In the genomic region with DNA sequence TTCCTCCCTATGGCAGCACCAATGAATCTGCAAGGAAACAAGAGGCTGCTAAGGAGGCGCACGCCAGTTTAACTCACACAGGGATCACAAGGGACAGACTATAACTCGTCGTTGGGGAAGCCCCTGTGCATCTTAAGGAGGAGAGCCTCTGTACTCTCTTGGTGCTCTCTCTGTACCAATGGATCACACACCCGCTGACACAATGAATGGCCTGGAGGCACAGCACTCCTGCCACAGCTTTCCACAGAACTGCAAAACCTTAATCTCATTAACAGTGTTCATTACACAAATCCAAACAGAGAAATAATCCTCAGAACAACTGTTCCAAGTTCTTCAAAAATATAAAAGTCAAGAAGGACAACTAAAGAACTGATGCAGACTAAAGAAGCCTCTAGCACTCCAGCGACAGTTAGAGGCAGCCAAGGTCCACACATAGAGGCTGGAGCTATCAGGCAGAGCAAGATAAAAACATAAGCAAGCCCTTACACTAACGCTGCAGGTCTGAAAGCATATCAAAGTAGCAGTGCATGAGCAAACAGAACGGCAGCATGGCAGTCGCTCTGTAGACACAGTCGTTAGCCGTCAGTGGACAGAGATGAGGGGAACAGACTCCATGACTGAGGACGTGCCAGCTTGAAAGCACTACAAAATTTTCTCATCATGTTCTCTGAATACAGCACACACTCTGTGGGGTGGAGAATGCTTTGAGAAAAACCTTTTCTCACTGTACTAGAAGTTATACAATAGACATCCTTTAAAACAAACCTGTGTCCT, we compare ENCODE assay signal across 14 mouse cellular contexts. TPM values are rescaled to one million over a fixed set of nuclear protein-coding genes. Genes with fewer than 3 reads are reported as not detected.
A peak's percentile ranks its signal among the peaks of the same experiment; 100 is the strongest.
DNase-seq lines count a peak whose midpoint lies in the region; ATAC-seq and TF ChIP-seq lines count a peak whose summit lies in the region.
"Had no signal": no experiment of that assay in that cellular context is flagged by ENCODE, and none has a peak within 500 bp of the region (broad histone marks: within the 10 kb centered on the region; RNA-seq: fewer than 3 reads in every experiment).

No protein-coding gene starts in this region.

- no peaks in the 10 kb centered on the region for H3K27me3 ChIP-seq in embryonic facial prominence, embryonic 11.5 days (ENCODE audit: control insufficient read depth, insufficient read depth, low read length)
- no peaks in the 10 kb centered on the region for H3K27me3 ChIP-seq in embryonic facial prominence, embryonic 10.5 days (replicated peaks; ENCODE audit: low read depth, poor library complexity, severe bottlenecking)
- H3K27me3 ChIP-seq in intestine, embryonic 16.5 days (replicated peaks; ENCODE audit: control insufficient read depth, insufficient read depth, low read length): no peaks in the 10 kb centered on the region
- H3K27me3 ChIP-seq in intestine, postnatal 0 days (replicated peaks; ENCODE audit: control insufficient read depth, insufficient read depth, low read length): no peaks in the 10 kb centered on the region
- H3K27me3 ChIP-seq in hindbrain, embryonic 13.5 days: no peaks in the 10 kb centered on the region
- no peaks in the 10 kb centered on the region for H3K27me3 ChIP-seq in midbrain, embryonic 15.5 days (replicated peaks)
- no peaks in the 10 kb centered on the region for H3K27me3 ChIP-seq in kidney, adult 2 months (replicated peaks; ENCODE audit: control insufficient read depth, insufficient read depth, low read length)
- H3K27me3 ChIP-seq: kidney, embryonic 15.5 days; limb, embryonic 13.5 days had no signal

- 0 out of 2 replicates have a peak overlapping the region, but pooled peaks have one; percentile 8 for H3K27ac ChIP-seq in embryonic facial prominence, embryonic 11.5 days (replicated peaks; ENCODE audit: low read depth, low read length)
- H3K27ac ChIP-seq in embryonic facial prominence, embryonic 10.5 days (replicated peaks): no peak overlapping the region
- H3K27ac ChIP-seq in intestine, embryonic 16.5 days (ENCODE audit: low read length): no peak overlapping the region
- no peak overlapping the region for H3K27ac ChIP-seq in intestine, postnatal 0 days (ENCODE audit: low read depth, low read length)
- H3K27ac ChIP-seq in hindbrain, embryonic 13.5 days: peak overlapping the region; percentile 74
- H3K27ac ChIP-seq in midbrain, embryonic 15.5 days: peak overlapping the region; percentile 16
- H3K27ac ChIP-seq in kidney, adult 2 months (ENCODE audit: insufficient read depth, low read depth, low read length): no peak overlapping the region
- H3K27ac ChIP-seq: kidney, embryonic 15.5 days had no signal

- WGBS in embryonic facial prominence, embryonic 11.5 days: 48% methylated on average over 12 of the region's 12 CpGs
- 58% methylated on average over 12 of the region's 12 CpGs for WGBS in embryonic facial prominence, embryonic 10.5 days
- 43% methylated on average over 12 of the region's 12 CpGs for WGBS in intestine, embryonic 16.5 days
- 47% methylated on average over 12 of the region's 12 CpGs for WGBS in intestine, postnatal 0 days
- WGBS in hindbrain, embryonic 13.5 days: 45% methylated on average over 12 of the region's 12 CpGs
- WGBS in midbrain, embryonic 15.5 days: 24% methylated on average over 12 of the region's 12 CpGs
- 70% methylated on average over 12 of the region's 12 CpGs for WGBS in kidney, adult 2 months

- no peak overlapping the region for H3K9ac ChIP-seq in embryonic facial prominence, embryonic 11.5 days (replicated peaks; ENCODE audit: low read length)
- H3K9ac ChIP-seq in intestine, embryonic 16.5 days (ENCODE audit: low read depth, low read length): no peak overlapping the region
- H3K9ac ChIP-seq in intestine, postnatal 0 days (ENCODE audit: low read depth, low read length): no peak overlapping the region
- no peak overlapping the region for H3K9ac ChIP-seq in hindbrain, embryonic 13.5 days
- no peak overlapping the region for H3K9ac ChIP-seq in midbrain, embryonic 15.5 days
- H3K9ac ChIP-seq: kidney, embryonic 15.5 days; limb, embryonic 13.5 days had no signal

- H3K4me2 ChIP-seq in embryonic facial prominence, embryonic 11.5 days (ENCODE audit: low read depth, low read length): no peak overlapping the region
- no peak overlapping the region for H3K4me2 ChIP-seq in intestine, embryonic 16.5 days (ENCODE audit: low read depth, low read length)
- no peak overlapping the region for H3K4me2 ChIP-seq in intestine, postnatal 0 days (replicated peaks; ENCODE audit: low read depth)
- H3K4me2 ChIP-seq in hindbrain, embryonic 13.5 days: no peak overlapping the region
- H3K4me2 ChIP-seq in midbrain, embryonic 15.5 days: no peak overlapping the region
- H3K4me2 ChIP-seq: kidney, embryonic 15.5 days; limb, embryonic 13.5 days had no signal

- no peak for DNase-seq in embryonic facial prominence, embryonic 11.5 days (ENCODE audit: low spot score)
- no peak for DNase-seq in embryonic facial prominence, embryonic 10.5 days (ENCODE audit: low spot score)
- no peak for DNase-seq in kidney, adult 2 months
- DNase-seq in right cerebral cortex, postnatal 14 days: no peak
- DNase-seq: cerebellum, adult 9-11 months; gastrocnemius, postnatal 14 days; lung, postnatal 14 days had no signal

- no peak overlapping the region for H3K4me3 ChIP-seq in embryonic facial prominence, embryonic 11.5 days (ENCODE audit: low read depth, low read length)
- H3K4me3 ChIP-seq in embryonic facial prominence, embryonic 10.5 days: no peak overlapping the region
- no peak overlapping the region for H3K4me3 ChIP-seq in intestine, embryonic 16.5 days (ENCODE audit: low read length)
- H3K4me3 ChIP-seq in intestine, postnatal 0 days (ENCODE audit: low read depth, low read length): no peak overlapping the region
- no peak overlapping the region for H3K4me3 ChIP-seq in hindbrain, embryonic 13.5 days
- no peak overlapping the region for H3K4me3 ChIP-seq in midbrain, embryonic 15.5 days
- H3K4me3 ChIP-seq in kidney, adult 2 months (ENCODE audit: insufficient read depth, low read depth, low read length): no peak overlapping the region
- H3K4me3 ChIP-seq: kidney, embryonic 15.5 days; limb, embryonic 13.5 days; myocyte had no signal

- H3K36me3 ChIP-seq in embryonic facial prominence, embryonic 11.5 days (replicated peaks; ENCODE audit: control insufficient read depth, insufficient read depth, low read depth, low read length): no peaks in the 10 kb centered on the region
- H3K36me3 ChIP-seq in embryonic facial prominence, embryonic 10.5 days (replicated peaks): no peaks in the 10 kb centered on the region
- H3K36me3 ChIP-seq in intestine, embryonic 16.5 days (ENCODE audit: control insufficient read depth, insufficient read depth, low read length): no peaks in the 10 kb centered on the region
- H3K36me3 ChIP-seq in intestine, postnatal 0 days (ENCODE audit: control insufficient read depth, insufficient read depth): no peaks in the 10 kb centered on the region
- H3K36me3 ChIP-seq in hindbrain, embryonic 13.5 days: no peaks in the 10 kb centered on the region
- no peaks in the 10 kb centered on the region for H3K36me3 ChIP-seq in midbrain, embryonic 15.5 days (replicated peaks)
- no peaks in the 10 kb centered on the region for H3K36me3 ChIP-seq in kidney, adult 2 months (ENCODE audit: control insufficient read depth, insufficient read depth, low read length)
- H3K36me3 ChIP-seq: kidney, embryonic 15.5 days had no signal

- H3K4me1 ChIP-seq in embryonic facial prominence, embryonic 11.5 days (ENCODE audit: control insufficient read depth, insufficient read depth, low read length): no peaks in the 10 kb centered on the region
- peaks cover 53% of the 10 kb centered on the region for H3K4me1 ChIP-seq in embryonic facial prominence, embryonic 10.5 days
- no peaks in the 10 kb centered on the region for H3K4me1 ChIP-seq in intestine, embryonic 16.5 days (ENCODE audit: control insufficient read depth, insufficient read depth, low read length)
- H3K4me1 ChIP-seq in intestine, postnatal 0 days (replicated peaks; ENCODE audit: control insufficient read depth, insufficient read depth, low read length): no peaks in the 10 kb centered on the region
- H3K4me1 ChIP-seq in hindbrain, embryonic 13.5 days (replicated peaks): peaks cover 30% of the 10 kb centered on the region
- peaks cover 11% of the 10 kb centered on the region for H3K4me1 ChIP-seq in midbrain, embryonic 15.5 days
- no peaks in the 10 kb centered on the region for H3K4me1 ChIP-seq in kidney, adult 2 months (ENCODE audit: control insufficient read depth, insufficient read depth, low read length)

- H3K9me3 ChIP-seq in embryonic facial prominence, embryonic 11.5 days (replicated peaks; ENCODE audit: control insufficient read depth, low read length): no peaks in the 10 kb centered on the region
- no peaks in the 10 kb centered on the region for H3K9me3 ChIP-seq in embryonic facial prominence, embryonic 10.5 days
- H3K9me3 ChIP-seq in intestine, embryonic 16.5 days (ENCODE audit: control insufficient read depth, low read length): no peaks in the 10 kb centered on the region
- no peaks in the 10 kb centered on the region for H3K9me3 ChIP-seq in intestine, postnatal 0 days (ENCODE audit: control insufficient read depth)
- H3K9me3 ChIP-seq in hindbrain, embryonic 13.5 days: no peaks in the 10 kb centered on the region
- no peaks in the 10 kb centered on the region for H3K9me3 ChIP-seq in midbrain, embryonic 15.5 days
- H3K9me3 ChIP-seq: kidney, embryonic 15.5 days; limb, embryonic 13.5 days had no signal

- ATAC-seq in embryonic facial prominence, embryonic 11.5 days (replicated peaks; ENCODE audit: insufficient number of reproducible peaks, low FRiP score, low TSS enrichment, low read depth): no peak
- ATAC-seq in intestine, embryonic 16.5 days: 0 out of 2 replicates have a peak, but pooled peaks have one; percentile 16
- no peak for ATAC-seq in intestine, postnatal 0 days
- ATAC-seq in hindbrain, embryonic 13.5 days (ENCODE audit: low FRiP score): no peak
- ATAC-seq in midbrain, embryonic 15.5 days (replicated peaks): 0 out of 2 replicates have a peak, but pooled peaks have one; percentile 30

- no peak for TF ChIP-seq POLR2A in kidney, adult 2 months (IDR thresholded peaks at IDR 0.05; ENCODE audit: low read depth, low read length)

- no peak for TF ChIP-seq CTCF in intestine, postnatal 0 days (IDR thresholded peaks at IDR 0.05; ENCODE audit: low read depth)
- no peak for TF ChIP-seq CTCF in kidney, adult 2 months (conservative IDR thresholded peaks at IDR 0.05; ENCODE audit: insufficient read depth, insufficient read length, low read depth, low read length)

RNA-seq across cellular contexts. Expression of gene Disp1, which starts 38.5 kb away (rescaled TPM):
- polyA plus RNA-seq in embryonic facial prominence, embryonic 11.5 days (2014; fragmentation: Nextera tagmentation; extraction: Ambion mirVana): 12.2 and 12.4 TPM in 2 replicates
- 13.5 and 13.6 TPM in 2 replicates for polyA plus RNA-seq in embryonic facial prominence, embryonic 10.5 days (2016; fragmentation: Nextera tagmentation; extraction: Ambion mirVana)
- 8.0 and 8.6 TPM in 2 replicates for polyA plus RNA-seq in intestine, embryonic 16.5 days (2015; fragmentation: Nextera tagmentation; extraction: Ambion mirVana)
- 4.5 and 5.5 TPM in 2 replicates for polyA plus RNA-seq in intestine, postnatal 0 days (2015; fragmentation: Nextera tagmentation; extraction: Ambion mirVana)
- 8.5 and 9.7 TPM in 2 replicates for polyA plus RNA-seq in hindbrain, embryonic 13.5 days (2015; fragmentation: Nextera tagmentation; extraction: Ambion mirVana)
- 9.6 and 9.9 TPM in 2 replicates for polyA plus RNA-seq in midbrain, embryonic 15.5 days (2015; fragmentation: Nextera tagmentation; extraction: Ambion mirVana)
- 5.5 and 5.9 TPM in 2 replicates for polyA plus RNA-seq in kidney, adult 2 months (2012; rRNA removed)

Comparison
In these comparisons a context has a peak if more than half of its experiments do, and no peak if none do; other contexts are left out.
1. ATAC-seq: peak in intestine, embryonic 16.5 days (single experiment) and midbrain, embryonic 15.5 days (single experiment); none in embryonic facial prominence, embryonic 11.5 days (single experiment), intestine, postnatal 0 days (single experiment) and hindbrain, embryonic 13.5 days (single experiment).
2. H3K27ac ChIP-seq: peak in embryonic facial prominence, embryonic 11.5 days (single experiment), hindbrain, embryonic 13.5 days (single experiment) and midbrain, embryonic 15.5 days (single experiment); none in embryonic facial prominence, embryonic 10.5 days (single experiment), intestine, embryonic 16.5 days (single experiment), intestine, postnatal 0 days (single experiment) and kidney, adult 2 months (single experiment).